Mouse (Mus musculus) right cerebral cortex, postnatal 36 days (tissue): ENCODE results near the gene Tmub1.
A peak's percentile ranks its signal among the peaks of the same experiment; 100 is the strongest.

Experiments used
- DNase-seq, 2 experiments: peaks; one replicate each; pipeline ENCODE4 v3.0.0; 2022; ENCODE audit warnings: low spot score in 2 of 2, mixed read lengths in 1 of 2

Gene Tmub1

DNA sequence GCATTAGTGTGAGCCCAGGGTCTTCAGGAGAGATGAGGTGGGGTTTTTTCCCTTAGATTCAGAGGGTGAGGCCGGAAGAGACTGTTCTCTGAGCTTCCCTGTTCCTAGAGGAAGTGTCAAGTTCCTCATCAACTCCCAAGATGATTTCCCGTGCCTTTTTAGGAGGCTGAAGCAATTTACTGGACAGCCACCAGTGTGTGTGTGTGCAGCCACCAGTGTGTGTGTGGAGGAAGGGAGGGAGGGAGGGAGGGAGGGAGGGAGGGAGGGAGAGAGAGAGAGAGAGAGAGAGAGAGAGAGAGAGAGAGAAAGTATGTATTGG lies 6.3 kb upstream of the Tmub1 start:
- DNase-seq, result no peak

DNA sequence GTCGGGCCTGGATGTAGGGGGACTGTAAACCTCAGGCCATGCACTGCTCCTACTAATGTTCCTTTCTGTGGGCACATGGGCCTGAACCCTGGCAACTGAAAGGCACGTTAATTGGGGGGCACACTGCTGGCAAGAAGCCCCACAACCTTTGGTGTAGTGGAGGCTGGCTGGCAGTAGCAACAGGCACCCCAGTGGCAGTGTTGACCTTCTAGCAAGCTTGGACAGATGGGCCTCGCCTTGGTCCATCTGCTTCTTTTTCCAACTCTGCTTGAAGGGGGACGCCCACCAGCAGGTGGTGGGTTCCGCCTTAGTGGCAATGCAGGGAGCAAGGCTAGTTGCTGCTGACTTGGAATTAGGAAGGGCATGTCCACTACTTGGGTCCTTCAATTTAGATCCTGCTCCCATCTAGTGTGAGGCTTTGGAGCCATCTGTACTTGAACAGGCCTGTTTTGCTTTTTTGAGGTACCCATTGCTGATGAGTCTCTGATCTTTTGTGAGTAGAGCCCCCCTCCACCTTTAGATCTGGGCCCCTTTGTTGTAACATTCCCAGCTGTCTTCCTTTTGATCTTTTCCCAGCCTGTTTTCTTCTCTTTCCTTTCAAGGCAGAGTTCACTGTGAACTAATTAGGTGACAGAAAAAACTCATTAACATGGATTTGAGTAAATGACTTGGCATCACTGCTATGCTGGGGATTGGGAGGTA lies 5.8 kb upstream of the Tmub1 start:
- no peak for DNase-seq

DNA sequence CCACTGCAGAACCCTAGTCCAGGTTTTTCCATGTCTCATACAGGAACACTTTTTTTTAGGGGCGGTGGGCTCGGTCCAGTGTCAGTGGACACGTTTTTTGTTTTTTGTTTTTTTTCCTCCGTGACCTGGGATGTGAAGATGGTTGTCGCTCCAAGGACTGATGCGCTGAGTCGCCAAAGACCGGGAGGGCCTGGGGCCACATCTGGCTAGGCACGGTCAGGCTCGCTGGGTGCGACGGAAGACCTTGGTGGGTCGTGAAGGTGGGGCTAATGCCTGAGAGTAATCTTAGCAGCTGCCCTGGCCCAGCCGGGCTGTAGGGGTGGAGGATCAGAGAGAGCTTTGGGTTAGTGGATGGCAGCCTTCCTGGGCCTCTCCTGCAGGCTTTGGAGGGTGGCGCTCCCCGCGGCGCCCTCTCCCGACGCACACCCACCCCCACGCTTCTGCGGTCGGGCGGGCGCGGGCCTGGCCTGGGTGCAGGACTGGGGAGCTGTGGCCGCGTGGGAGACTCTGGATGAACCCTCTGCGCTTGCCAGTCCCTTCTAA lies 5.1 kb upstream of the Tmub1 start:
- DNase-seq, result no peak

DNA sequence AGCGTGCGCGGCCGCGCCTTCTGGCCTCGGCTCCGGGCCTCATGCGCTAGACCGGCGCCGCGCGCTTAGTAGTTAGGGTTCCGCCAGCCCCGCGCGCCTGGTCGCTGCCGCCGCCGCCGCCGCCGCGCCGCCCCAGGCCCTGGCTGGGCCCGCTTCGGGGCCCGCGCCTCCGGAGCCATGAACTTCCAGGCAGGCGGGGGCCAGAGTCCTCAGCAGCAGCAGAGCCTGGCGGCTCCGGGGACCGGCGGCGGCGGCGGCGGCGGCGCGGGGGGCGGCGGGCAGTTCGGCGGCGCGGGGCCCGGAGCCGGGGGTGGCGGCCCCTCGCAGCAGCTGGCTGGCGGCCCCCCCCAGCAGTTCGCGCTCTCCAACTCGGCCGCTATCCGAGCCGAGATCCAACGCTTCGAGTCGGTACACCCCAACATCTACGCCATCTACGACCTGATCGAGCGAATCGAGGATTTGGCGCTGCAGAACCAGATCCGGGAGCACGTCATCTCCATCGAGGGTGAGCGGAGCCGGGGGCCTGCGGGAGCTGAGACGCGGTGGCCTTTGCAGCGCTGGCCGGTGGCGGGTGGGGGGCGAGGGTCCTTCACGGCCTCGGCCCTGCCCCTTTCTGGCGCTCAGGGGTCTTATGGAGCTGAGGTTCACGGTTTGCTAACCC lies 4.5 kb upstream of the Tmub1 start, which contains the start of gene Agap3:
TSS of gene Agap3 (plus strand) at position 148 of the 661 bp plus-strand sequence.
- DNase-seq, result no peak

DNA sequence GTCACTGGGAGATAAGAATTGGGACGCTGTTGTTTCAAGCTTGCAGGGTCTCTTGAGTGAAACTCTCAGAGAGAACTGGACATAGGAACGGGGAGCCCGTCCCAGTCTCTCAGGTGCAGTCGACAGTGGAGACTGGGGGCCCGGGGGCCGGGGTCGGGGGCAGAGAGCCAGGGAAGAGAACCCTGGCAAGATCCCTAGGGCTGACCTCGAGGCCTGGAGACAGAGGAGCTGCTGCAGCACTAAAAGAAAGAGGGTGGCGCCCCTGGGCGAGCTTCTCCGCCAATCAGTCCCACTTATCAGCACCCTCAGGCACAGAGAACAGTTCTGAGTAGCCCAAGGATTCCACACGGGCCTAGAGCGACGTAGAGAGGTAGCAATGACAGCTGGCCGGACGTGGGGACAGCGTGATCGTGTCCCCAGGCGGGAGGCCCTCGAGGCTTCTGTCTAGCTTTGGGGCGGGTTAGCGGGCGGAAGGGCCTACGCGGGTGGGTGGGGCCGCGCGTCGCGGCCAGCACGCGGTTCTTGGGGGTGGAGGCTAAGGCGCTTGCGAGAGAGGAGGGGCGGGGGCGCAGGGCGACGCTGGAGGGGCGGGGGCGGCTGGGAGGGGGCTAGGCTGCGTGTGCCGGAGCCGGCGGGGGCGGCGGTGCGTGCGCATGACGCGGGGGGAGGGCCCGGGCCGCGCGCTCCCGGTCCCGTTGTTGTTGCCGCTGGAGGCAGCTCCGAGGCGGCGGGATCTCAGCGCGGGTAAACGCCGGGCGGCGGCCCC lies 3.8 kb upstream of the Tmub1 start:
- peak; percentile 81 to 83 for DNase-seq

DNA sequence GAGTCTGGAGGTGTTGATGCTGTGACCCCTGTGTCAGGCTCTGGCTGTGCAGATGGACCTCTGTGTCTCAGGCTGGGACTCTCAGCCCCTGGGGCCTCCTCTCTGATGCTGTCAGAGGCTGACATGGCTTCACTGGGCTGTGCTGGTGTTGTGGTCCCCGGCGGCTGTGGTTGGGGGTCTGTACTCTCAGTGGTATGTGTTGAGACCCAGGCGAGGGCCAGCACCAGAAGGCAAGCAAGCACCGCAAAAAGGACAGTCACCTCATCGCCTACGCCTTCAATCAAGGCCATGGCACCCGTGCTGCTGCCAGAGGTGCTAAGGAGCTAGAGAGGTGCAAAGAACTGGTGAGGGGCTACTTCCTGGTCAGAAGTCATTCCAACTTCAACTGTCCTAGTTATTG lies 1.0 kb downstream of the Tmub1 start:
- no peak for DNase-seq

DNA sequence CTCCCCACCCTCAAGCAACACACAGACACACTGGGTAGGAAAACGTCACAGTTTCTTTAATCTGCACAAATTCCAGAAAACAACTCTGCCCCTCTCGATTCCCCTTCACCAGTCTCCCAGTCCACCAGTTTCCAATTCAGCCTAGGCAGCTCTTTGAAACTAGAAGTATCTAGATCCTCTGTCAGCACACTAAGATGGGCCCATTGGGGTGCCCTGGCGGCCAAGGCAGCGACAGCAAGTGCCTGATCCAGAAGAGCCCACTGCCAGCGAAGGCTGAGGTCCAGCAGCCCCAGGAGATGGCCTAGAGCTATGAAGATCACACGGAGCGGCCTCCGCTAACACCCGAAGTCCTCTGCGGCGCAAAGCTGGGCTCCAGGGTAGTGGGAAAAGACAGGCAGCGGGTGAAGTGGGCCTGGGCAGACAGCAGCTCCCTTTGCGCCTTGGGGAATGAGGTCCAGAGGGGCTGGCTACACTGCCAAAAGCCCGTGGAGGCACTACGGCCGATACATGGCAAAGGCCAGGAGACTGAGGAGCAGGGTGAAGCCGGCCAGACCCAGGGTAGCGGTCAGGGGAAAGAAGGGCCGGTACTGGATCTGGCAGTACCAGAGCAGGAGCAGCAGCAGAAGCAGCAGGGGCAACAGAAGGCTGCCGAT lies 2.1 kb downstream of the Tmub1 start:
- no peak for DNase-seq

DNA sequence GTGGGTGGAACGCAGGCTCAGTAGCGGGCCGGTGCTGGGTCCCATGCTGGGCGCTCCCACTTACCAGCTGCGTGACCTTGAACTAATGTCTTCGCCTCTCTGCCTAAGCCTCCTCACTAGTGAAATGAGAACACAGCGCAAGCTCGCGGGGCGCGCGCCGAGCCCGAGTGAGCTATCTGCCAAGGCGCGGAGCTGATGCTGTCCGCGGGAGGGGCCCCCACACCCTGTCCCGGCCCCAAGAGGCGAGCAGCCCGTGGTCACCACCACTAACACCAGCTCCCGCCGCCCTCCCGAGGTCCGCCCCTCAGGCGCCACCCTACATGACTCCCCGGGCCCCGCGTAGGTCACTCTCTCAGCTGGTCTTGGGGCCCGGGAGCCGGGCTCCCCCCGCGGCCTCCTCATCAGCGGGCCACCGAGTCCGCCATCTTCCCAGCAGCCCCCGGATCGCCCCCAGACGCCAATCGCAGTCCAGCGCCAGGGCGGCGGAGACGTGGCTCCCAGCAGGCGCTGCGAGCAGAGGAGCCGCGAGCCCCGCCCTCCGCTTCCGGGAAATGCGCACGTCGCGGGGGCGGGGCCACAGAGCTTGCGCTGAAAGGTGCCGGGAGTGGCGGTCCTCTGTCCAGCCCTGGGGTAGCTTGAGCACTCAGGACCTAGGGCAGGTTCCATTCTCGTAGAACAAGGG lies 2.8 kb downstream of the Tmub1 start, which contains the start of gene Fastk:
TSS of gene Fastk (minus strand) at position 542 of the 682 bp plus-strand sequence.
- DNase-seq, result peak; percentile 89 to 92

DNA sequence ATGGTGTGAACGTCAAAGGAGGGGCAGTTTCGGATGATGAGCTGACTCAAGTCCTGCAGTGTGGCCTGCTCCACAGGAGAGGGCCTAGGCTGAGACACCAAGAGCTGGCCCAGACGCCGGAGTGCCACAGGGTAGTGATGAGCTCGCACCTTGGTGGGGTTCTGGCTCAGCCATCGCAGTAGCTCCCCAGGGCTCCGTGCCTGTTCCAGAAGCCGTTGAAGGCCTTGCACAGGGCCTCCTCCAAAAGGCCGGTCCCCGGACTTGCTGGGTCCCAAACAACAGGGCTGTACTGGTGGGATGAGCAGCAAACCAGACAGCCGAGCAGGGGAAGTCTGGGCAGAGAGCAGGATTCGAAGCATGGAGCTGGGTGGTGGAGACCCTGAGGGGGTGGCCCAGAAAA lies 3.7 kb downstream of the Tmub1 start:
- DNase-seq, result no peak

DNA sequence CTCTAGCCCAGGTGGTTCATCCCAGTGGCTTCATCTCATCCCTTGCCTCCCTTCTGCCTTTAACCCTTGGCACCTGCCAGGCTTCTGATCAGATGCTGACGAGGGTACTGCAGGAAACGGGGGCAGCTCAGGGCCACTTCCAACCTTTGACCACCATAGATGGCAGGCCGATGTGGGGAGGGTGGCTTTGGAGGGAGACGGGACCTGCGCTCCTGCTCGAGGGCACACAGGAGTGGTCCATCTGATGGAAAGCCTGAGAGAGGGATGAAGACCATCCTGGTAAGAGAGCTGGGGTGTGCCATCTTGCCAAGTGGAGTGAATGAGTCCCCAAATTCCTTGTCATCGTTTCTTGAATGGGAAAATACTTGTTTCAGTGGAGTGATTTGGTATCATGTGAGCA lies 4.5 kb downstream of the Tmub1 start:
- DNase-seq, result no peak

DNA sequence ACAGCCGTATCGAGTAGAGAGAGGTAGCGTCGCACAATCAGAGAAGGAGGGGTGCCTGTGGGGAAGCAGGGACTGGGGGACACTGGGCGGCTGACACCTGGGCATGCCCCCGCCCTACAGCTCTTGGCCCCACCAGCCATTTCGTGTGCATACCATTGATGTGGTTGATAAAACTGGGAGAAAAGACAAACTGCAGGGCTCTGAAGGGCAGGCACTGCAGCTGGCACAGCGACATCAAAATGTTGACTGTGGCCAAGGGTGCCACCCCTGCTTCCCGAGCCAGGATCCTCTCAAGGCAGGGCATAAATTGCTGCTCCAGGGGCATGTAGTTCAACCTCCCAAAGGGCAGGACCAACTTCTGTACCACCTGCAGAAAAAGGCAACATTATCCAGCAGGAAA lies 5.6 kb downstream of the Tmub1 start:
- no peak for DNase-seq

DNA sequence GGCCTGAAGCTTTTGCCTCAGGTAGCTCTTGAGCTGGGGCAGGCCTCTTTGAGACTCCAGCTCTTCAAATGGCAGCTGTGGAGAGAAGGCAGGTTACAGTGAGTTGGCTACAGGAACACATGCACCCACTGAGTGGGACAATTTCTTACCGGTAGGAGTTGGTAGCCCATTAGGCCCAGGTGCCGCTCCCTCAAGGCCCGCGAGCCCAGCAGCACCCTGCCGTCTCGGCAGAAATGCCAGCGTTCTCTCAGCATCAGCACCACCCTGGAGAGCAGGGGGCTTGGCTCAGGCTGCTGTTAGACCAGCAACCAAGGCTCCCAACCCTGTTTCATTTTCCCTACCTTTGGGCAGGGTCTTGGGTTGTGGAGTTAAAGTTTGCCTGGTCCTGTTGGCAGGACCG lies 6.5 kb downstream of the Tmub1 start:
- DNase-seq, result no peak

DNA sequence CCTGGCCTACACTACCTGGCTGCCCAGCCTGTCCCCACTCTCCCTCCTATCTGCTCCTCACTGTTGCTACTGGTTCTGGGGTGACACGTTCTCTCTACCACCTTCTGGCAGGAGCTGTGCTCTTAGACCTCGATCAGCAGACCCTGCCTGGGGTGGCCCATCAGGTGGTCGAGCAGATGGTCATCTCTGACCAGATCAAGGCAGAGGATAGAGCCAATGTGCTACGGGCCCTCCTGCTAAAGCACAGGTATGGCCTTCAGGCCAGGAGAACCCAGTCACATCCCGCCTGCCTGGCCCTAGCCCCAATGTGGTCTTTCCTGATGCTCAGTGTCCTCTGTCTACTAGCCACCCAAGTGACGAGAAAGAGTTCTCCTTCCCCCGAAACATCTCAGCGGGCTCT lies 13.7 kb downstream of the Tmub1 start:
- no peak for DNase-seq

DNA sequence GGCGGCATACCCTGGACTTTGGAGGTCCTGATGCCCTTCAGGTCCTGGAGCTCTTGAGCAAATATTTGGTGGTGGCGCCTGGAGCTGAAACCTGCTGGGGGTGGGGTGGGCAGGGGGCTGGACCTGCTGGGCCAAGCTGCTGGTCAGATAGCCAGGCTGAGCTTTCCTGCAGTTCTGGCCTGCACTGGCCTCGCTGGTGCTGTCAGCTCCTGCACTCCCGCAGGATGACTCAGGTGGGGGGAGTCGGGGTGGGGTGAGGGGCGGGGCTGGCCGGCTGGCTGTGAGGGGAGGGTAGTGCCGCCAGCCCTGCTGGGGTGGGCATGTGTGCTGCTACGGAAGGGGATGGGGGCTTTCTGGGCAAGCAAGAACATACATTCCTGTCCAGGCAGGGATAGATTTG lies 19.1 kb downstream of the Tmub1 start:
- DNase-seq, result no peak

DNA sequence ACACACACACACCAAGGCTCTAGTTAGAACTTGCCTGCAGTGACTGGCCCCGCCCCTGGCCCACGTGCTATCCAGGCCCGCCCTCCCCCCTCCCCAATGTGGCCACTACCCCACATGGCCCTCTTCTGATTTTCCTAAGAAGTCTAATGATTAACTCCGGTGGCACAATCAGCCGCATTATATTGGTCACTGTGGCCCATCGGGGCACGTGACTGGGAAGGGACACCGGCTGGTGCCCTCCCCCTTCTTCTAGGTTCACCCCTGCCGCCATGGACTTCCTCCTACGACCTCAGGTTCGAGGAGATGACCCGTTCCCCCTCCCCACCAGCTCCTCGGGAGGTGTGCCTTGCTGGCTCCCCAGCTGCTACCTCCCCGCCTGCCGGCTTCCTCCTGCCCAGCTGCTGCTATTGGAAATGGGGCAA lies 19.7 kb downstream of the Tmub1 start:
- DNase-seq, result no peak

DNA sequence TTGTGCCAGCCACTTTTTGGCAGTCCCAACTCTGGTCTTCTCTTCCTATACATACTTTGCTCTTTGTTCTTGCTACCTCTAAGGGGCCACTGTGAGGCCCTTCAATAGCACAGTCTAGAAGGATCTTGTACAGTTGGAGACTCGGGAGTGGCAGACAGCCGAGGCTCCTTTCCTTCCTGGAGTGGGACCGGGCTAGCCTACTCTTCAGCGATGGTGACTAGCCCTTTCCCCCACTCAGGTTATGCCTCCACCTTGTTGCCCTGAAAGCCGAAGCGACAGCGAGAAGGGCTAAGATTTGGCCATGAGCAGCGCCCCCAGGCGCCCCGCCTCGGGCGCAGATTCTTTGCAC lies 20.4 kb downstream of the Tmub1 start:
- DNase-seq, result no peak

DNA sequence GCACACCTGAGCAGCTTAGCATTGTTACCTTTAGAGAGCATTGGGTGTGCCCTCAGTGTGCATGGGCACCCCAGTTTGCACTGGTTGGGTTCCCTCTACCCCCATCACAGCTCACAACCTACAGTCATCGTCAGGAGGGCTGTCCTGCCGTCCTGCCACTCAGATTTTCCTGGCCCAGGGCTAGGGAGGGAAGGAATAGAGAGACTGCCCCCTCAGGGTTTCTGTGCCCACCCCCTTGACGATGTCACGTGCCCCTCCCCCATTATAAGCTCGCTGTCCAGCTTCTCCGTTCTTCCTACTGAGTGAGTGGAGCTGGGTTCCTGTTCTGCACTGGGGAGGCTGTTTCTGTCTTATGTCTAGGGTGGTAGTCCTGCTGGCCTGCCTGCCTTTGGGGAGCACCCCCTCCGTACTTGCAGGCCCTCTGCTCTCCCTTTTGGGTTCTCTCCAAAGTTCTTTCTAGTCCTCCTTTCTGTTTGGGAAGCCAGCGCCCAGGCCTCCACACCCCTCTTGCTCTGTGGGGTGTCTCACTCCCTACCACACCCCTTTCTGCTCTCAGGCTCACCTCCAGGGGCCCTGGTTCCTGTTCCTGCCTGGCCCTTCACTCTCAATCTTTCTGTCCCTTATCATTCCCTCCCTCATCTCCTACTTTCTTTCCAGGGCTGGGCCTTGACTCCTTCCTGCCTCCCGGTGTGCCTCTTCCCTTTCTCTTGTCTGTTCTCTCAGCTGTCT lies 20.9 kb downstream of the Tmub1 start:
- no peak for DNase-seq

DNA sequence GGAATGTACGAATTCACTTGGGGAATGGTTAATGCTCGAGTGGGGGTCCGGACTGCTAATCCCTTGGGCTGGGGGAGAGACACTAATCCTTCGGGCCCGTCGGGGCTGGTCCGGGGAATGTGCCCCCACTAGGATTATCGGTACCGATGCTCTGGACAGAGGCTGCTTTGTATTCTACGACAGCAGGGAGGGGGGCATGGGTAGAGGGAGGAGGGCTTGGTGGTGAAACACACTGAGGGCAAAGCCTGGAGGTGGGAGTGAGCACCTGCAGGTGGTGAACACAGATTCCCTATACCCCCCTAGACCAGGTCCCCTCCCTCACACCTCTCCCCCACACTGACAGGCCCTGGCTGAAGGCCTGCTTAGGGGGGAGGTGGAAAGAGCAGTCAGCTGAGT lies 21.6 kb downstream of the Tmub1 start:
- no peak for DNase-seq

DNA sequence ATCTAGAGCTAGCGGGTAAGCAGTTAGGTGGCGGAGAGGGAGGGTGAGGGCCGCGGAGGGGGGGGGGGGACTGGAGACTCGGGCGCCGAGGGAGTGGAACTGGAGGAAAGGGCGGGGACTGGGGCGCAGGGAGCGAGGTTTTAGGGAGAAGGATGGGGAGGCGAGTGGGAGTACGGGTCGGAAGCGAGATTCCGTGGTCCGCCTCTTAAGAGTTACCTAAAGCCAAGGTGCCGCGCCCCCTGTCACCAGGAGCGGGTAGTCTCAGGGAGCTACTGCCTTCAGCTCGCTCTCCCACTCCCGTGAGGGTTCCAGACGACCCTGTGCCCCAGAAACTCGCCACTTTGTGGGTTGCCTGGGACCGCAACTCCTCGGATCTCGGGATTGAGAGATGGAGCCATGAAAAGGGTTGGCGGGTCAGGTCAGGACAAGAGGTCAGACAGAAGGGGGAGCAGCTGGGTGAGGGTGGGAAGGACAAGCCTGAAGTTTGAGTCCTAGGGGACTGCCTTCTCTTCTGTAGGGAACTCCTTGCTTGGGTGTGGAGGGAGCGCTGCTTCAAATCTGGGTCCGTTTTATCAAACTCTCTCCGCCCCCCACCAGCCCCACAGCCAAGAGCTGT lies 22.1 kb downstream of the Tmub1 start:
- DNase-seq, result no peak

DNA sequence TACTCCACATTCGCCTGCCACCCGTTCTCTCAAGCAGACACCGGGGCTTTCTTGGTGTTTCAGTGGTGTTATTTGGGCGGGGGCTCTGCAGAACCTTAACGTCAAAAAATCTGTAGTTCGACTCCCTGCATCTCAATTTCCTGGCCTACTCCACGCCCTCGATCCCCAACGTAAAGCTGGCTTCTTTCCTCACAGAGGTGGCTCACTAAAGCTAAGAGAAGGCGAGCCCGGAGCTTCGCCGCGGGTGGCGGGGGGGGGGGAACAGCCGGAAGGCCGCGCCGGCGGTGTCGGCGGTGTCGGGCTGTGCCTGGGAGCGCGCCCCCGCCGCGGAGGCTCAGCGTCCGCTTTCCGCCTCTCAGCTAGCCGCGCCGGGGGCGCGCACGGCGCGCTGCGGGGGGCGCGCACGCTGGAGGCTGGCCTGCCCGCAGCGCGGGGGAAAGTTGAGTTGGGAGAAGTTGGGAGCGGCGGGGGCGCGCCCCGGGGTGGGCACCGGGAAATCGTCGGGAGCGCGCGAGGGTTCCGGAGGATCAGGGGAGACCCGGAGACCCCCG lies 22.7 kb downstream of the Tmub1 start:
- peak; percentile 61 to 62 for DNase-seq
